Mouse (Mus musculus) ES-Bruce4 (cell line): ENCODE measurements around the gene Cfap45. TPM values are rescaled to one million over a fixed set of nuclear protein-coding genes. Genes with fewer than 3 reads are reported as not detected.

ENCODE experiments used
- H3K27ac ChIP-seq: 2 replicates; pipeline ENCODE4 v1.5.1; 2012; ENCODE audit warnings: low read length, inconsistent platforms; ENCODE audit not compliant: insufficient read depth
- H3K27me3 ChIP-seq: 2 replicates; pipeline ENCODE4 v1.6.1; 2012; ENCODE audit warnings: mild to moderate bottlenecking, low read length, inconsistent platforms; ENCODE audit not compliant: control insufficient read depth, poor library complexity, insufficient read depth, severe bottlenecking
- H3K36me3 ChIP-seq: 2 replicates; pipeline ENCODE4 v1.6.1; 2012; ENCODE audit warnings: inconsistent platforms, mild to moderate bottlenecking, low read length, moderate library complexity; ENCODE audit not compliant: control insufficient read depth, poor library complexity, insufficient read depth, severe bottlenecking
- H3K4me1 ChIP-seq: one replicate; pipeline ENCODE4 v1.8.1; 2011; ENCODE audit warnings: low read length; ENCODE audit not compliant: control insufficient read depth, insufficient read depth
- H3K4me3 ChIP-seq: 2 replicates; pipeline ENCODE4 v1.5.1; 2011; ENCODE audit warnings: low read depth, mild to moderate bottlenecking, low read length
- H3K9ac ChIP-seq: 2 replicates; pipeline ENCODE4 v1.6.1; 2012; ENCODE audit warnings: low read depth, mild to moderate bottlenecking, inconsistent platforms; ENCODE audit not compliant: poor library complexity, severe bottlenecking
- H3K9me3 ChIP-seq: replicated peaks from 2 replicates; pipeline ENCODE4 v1.6.1; 2012; ENCODE audit warnings: mild to moderate bottlenecking, low read length, inconsistent platforms; ENCODE audit not compliant: control insufficient read depth, poor library complexity, insufficient read depth, severe bottlenecking
- CTCF ChIP-seq: IDR thresholded peaks from one replicate; pipeline ENCODE4 v1.8.1; 2011; ENCODE audit warnings: low read depth, low read length
- EP300 ChIP-seq: IDR thresholded peaks from 2 replicates; pipeline ENCODE4 v1.6.1; 2011; ENCODE audit warnings: low read depth, low read length; ENCODE audit not compliant: insufficient read depth
- POLR2A ChIP-seq: IDR thresholded peaks from one replicate; pipeline ENCODE4 v1.8.1; 2011; ENCODE audit warnings: low read length; ENCODE audit not compliant: insufficient read depth
- polyA plus RNA-seq: library from polyadenylated mRNA; stranded (reverse); fragments of >200 nt; gene quantifications from 2 replicates; pipeline ENCODE4 v1.2.4, GENCODE M21; 2011; ENCODE audit warnings: low read depth; ENCODE audit not compliant: missing spikeins, insufficient read depth, insufficient read length

Gene Cfap45
- 2.1 and 2.3 TPM in 2 replicates for polyA plus RNA-seq

- Histone ChIP-seq H3K36me3 (no peaks in the 10 kb centered on the region), H3K4me1 (peaks cover 2% of the 10 kb centered on the region), H3K9ac (peak within 1 kb of the TSS; percentile 18), H3K27me3 (no peaks in the 10 kb centered on the region), H3K4me3 (peak within 1 kb of the TSS; percentile 63), H3K27ac (peak within 1 kb of the TSS; percentile 82), H3K9me3 (no peaks in the 10 kb centered on the region)
- TF ChIP-seq POLR2A (no peak), EP300 (peak; percentile 78; the same call in 1 of the 2 replicates)
Observed at GRCm38 (mm10) chr1:172520576-172521440, at the start of gene Cfap45. TSS of gene Cfap45 (plus strand) at chr1:172520801.

- H3K4me3 ChIP-seq = no peak overlapping the region
- no peaks in the 10 kb centered on the region for H3K9me3 ChIP-seq
- no peaks in the 10 kb centered on the region for H3K27me3 ChIP-seq
- H3K27ac ChIP-seq = no peak overlapping the region
- TF ChIP-seq POLR2A = no peak
- TF ChIP-seq CTCF = no peak
- TF ChIP-seq EP300 = no peak
- no peak overlapping the region for H3K9ac ChIP-seq
- no peaks in the 10 kb centered on the region for H3K36me3 ChIP-seq
- H3K4me1 ChIP-seq = no peaks in the 10 kb centered on the region
Observed at GRCm38 (mm10) chr1:172472909-172473308, 47.7 kb upstream of the Cfap45 start.

GRCm38 (mm10) chr1:172474196-172474595 lies 46.4 kb upstream of the Cfap45 start:
- Histone ChIP-seq H3K4me1 (no peaks in the 10 kb centered on the region), H3K9ac (no peak overlapping the region), H3K27ac (no peak overlapping the region), H3K9me3 (no peaks in the 10 kb centered on the region), H3K27me3 (no peaks in the 10 kb centered on the region), H3K36me3 (no peaks in the 10 kb centered on the region), H3K4me3 (no peak overlapping the region)
- no peak for TF ChIP-seq POLR2A
- no peak for TF ChIP-seq CTCF
- TF ChIP-seq EP300 = no peak

GRCm38 (mm10) chr1:172475054-172475741 lies 45.4 kb upstream of the Cfap45 start, which contains the start of gene Slamf9:
TSS of gene Slamf9 (plus strand) at chr1:172475358.
- H3K9me3 ChIP-seq = no peaks in the 10 kb centered on the region
- no peaks in the 10 kb centered on the region for H3K36me3 ChIP-seq
- H3K4me1 ChIP-seq = no peaks in the 10 kb centered on the region
- no peak within 1 kb of the TSS for H3K27ac ChIP-seq
- H3K27me3 ChIP-seq = no peaks in the 10 kb centered on the region
- no peak within 1 kb of the TSS for H3K9ac ChIP-seq
- no peak within 1 kb of the TSS for H3K4me3 ChIP-seq
- no peak for TF ChIP-seq POLR2A
- no peak for TF ChIP-seq EP300
- TF ChIP-seq CTCF = no peak

GRCm38 (mm10) chr1:172478020-172478419 lies 42.6 kb upstream of the Cfap45 start:
- no peaks in the 10 kb centered on the region for H3K9me3 ChIP-seq
- no peak for TF ChIP-seq POLR2A
- TF ChIP-seq CTCF = no peak
- TF ChIP-seq EP300 = no peak
- no peak overlapping the region for H3K9ac ChIP-seq
- no peaks in the 10 kb centered on the region for H3K27me3 ChIP-seq
- H3K4me3 ChIP-seq = no peak overlapping the region
- H3K4me1 ChIP-seq = peaks cover under 1% of the 10 kb centered on the region
- no peak overlapping the region for H3K27ac ChIP-seq
- no peaks in the 10 kb centered on the region for H3K36me3 ChIP-seq

GRCm38 (mm10) chr1:172480376-172480775 lies 40.2 kb upstream of the Cfap45 start:
- H3K27me3 ChIP-seq = no peaks in the 10 kb centered on the region
- H3K36me3 ChIP-seq = no peaks in the 10 kb centered on the region; the same call in 1 of the 2 replicates
- H3K9ac ChIP-seq = no peak overlapping the region
- no peak overlapping the region for H3K4me3 ChIP-seq
- H3K4me1 ChIP-seq = peaks cover 2% of the 10 kb centered on the region
- no peaks in the 10 kb centered on the region for H3K9me3 ChIP-seq
- H3K27ac ChIP-seq = peak overlapping the region; percentile 53; the same call in 1 of the 2 replicates
- TF ChIP-seq POLR2A (no peak), CTCF (no peak), EP300 (no peak)
